9 mouse cellular contexts compared by ENCODE assay signal in genomic region chr5:118563590-118563989, GRCm38 (mm10). TPM values are rescaled to one million over a fixed set of nuclear protein-coding genes. Genes with fewer than 3 reads are reported as not detected.
DNase-seq lines count a peak whose midpoint lies in the region; ATAC-seq lines count a peak whose summit lies in the region.
"Had no signal": no experiment of that assay in that cellular context is flagged by ENCODE, and none has a peak within 500 bp of the region (broad histone marks: within the 10 kb centered on the region; RNA-seq: fewer than 3 reads in every experiment).

No protein-coding gene starts in this region.

- H3K4me2 ChIP-seq in midbrain, embryonic 15.5 days, result peak overlapping the region; percentile 1; the same call in 1 of the 2 replicates

- H3K27ac ChIP-seq in midbrain, embryonic 15.5 days, result no peak overlapping the region

- WGBS in midbrain, embryonic 15.5 days, result 36% methylated on average over 6 of the region's 6 CpGs

- H3K9ac ChIP-seq in midbrain, embryonic 15.5 days, result no peak overlapping the region

- no peaks in the 10 kb centered on the region for H3K9me3 ChIP-seq in midbrain, embryonic 15.5 days

- no peaks in the 10 kb centered on the region for H3K36me3 ChIP-seq in midbrain, embryonic 15.5 days (replicated peaks)

- DNase-seq in cerebellum, adult 8-10 months, result peak; percentile 7
- DNase-seq in cerebellum, adult 18-20 months, result no peak
- peak; percentile 39 to 56 for DNase-seq in left cerebral cortex, adult 18-20 months (ENCODE audit: low spot score in 2 of 2)
- no peak for DNase-seq in left cerebral cortex, postnatal 36 days (ENCODE audit: low spot score in 2 of 2)
- peak; percentile 36 for DNase-seq in fibroblast of lung, adult 2 months (ENCODE audit: low read depth)
- no peak for DNase-seq in left cerebral cortex, postnatal 4 days
- DNase-seq in thymus, postnatal 14 days, result no peak
- DNase-seq: cerebellum, adult 11-12 months had no signal

- H3K4me1 ChIP-seq in midbrain, embryonic 15.5 days, result peaks cover 66% of the 10 kb centered on the region

- ATAC-seq in midbrain, embryonic 15.5 days (replicated peaks), result no peak

- intact Hi-C loops in left cerebral cortex, postnatal 36 days (cut with DNase I), result loop anchor here (5.0 to 10.0 kb wide), 3 partner anchors 91 to 296 kb away; no protein-coding TSS in a partner anchor
- intact Hi-C loops in left cerebral cortex, postnatal 4 days (cut with DNase I), result loop anchor here (10.0 kb wide), 2 partner anchors 171 to 239 kb away; no protein-coding TSS in a partner anchor

- H3K27me3 ChIP-seq in midbrain, embryonic 15.5 days (replicated peaks), result no peaks in the 10 kb centered on the region; the same call in 1 of the 2 replicates

- no peak overlapping the region for H3K4me3 ChIP-seq in midbrain, embryonic 15.5 days

RNA-seq across cellular contexts. Expression of gene Med13l, which starts 3.1 kb away (rescaled TPM):
- total RNA-seq in left cerebral cortex, adult 18-20 months (2021), result 100 to 1,000 TPM; 108 to 109 TPM
- total RNA-seq in left cerebral cortex, postnatal 36 days (2021), result 100 to 1,000 TPM in 1 of 2 experiments, 10 to 100 TPM in 1; 92.1 to 129 TPM
- 17.3 and 17.9 TPM in 2 replicates for polyA plus RNA-seq in midbrain, embryonic 15.5 days (2015; fragmentation: Nextera tagmentation; extraction: Ambion mirVana)
- total RNA-seq in left cerebral cortex, postnatal 4 days (2021), result 100 to 1,000 TPM in 1 of 2 experiments, 10 to 100 TPM in 1; 95.9 to 105 TPM

Comparison
In these comparisons a context has a peak if more than half of its experiments do, and no peak if none do; other contexts are left out.
1. DNase-seq: peak in cerebellum, adult 8-10 months (single experiment), left cerebral cortex, adult 18-20 months (2 of 2) and fibroblast of lung, adult 2 months (single experiment); none in cerebellum, adult 18-20 months (0 of 2), left cerebral cortex, postnatal 36 days (0 of 2), left cerebral cortex, postnatal 4 days (single experiment) and thymus, postnatal 14 days (single experiment).